Mouse (Mus musculus) liver, adult 2 months (tissue): Measurements from ENCODE around the gene Megf11.

Source experiments
- CTCF ChIP-seq: fragments of 200-500 bp; IDR thresholded peaks from 2 replicates; pipeline ENCODE4 v1.5.1; 2011; ENCODE audit warnings: low read depth, low read length, control low read depth
- POLR2A ChIP-seq: fragments of 200-500 bp; IDR thresholded peaks from 2 replicates; pipeline ENCODE4 v1.6.1; 2011; ENCODE audit warnings: low read length, control low read depth; ENCODE audit not compliant: insufficient read depth; ENCODE audit errors: extremely low read depth

DNA sequence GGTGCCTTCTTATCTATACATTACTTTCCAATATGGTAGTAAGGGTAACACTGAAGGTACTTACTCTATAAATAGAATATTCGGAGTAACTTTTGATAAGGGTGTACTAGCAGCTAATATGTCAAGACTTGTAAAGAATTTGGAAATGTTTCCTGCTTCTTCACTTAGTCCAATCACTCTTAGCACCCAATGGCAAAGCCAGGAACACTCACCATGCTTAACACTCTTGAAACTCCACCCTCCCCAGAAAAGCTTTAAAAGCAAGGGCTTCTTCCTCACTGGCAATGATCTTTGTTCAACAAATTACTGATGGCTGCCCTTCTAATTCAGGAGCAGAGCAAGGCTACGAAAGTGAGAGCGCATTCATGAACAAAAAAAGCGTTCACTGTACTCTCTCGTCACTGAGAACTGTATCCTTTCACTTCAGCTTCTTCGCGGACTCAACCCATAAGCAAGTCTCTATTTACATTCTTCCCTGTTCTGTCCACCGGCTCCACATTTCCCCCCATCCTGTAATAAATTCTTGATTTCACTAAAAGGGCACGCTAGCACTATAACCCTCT, 350.7 kb downstream of the Megf11 start:
- TF ChIP-seq POLR2A (no peak), CTCF (no peak)
